Mouse (Mus musculus): ENCODE measurements at regions not wholly inside any gene's neighbourhood (a gene's known extent, or its start where the extent isn't known, plus 50 kb on each side); places are given as distances from the start of the nearest gene placed in this dataset.
A peak's percentile ranks its signal among the peaks of the same experiment; 100 is the strongest.

- intact Hi-C loops (cut with DNase I): no loop called here
Measured at GRCm38 (mm10) chr12:57809961-57810360, 246.0 kb downstream of the Ttc6 start.

GRCm38 (mm10) chr12:57823809-57824208, 259.9 kb downstream of the Ttc6 start:
- DNase-seq: no peak
- intact Hi-C loops (cut with DNase I): no loop called here

More at GRCm38 (mm10) chr12:57809961-57810360, 246.0 kb downstream of the Ttc6 start:
- DNase-seq: no peak

GRCm38 (mm10) chr12:57825754-57826153, 261.8 kb downstream of the Ttc6 start:
- intact Hi-C loops (cut with DNase I): loop anchor here (1.0 to 5.0 kb wide), 3 partner anchors 812 to 1122 kb away; no protein-coding TSS in a partner anchor
- DNase-seq: peak in 1 of 2 experiments; percentile 28

GRCm38 (mm10) chr12:57842813-57843212, 278.9 kb downstream of the Ttc6 start:
- DNase-seq: no peak
- intact Hi-C loops (cut with DNase I): no loop called here

DNA sequence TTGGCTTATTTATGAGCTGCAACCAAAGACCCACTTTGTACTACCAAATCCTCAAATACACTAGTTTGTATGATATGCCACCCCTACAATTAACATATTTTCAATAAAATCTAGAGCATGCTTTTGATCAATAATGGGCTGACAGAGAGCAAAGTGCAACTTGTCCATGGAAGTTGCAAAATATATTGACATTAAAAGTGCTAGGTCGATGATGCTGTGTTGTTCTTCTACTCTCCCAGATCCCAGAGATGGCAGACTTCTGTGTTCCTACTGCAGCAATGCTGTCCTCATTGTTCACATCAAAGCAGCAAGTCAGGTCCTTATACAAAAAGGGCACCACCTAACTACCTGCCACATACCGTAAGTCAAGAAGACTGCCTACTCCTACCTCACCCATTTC, 307.1 kb downstream of the Ttc6 start:
- no peak for DNase-seq
- intact Hi-C loops (cut with DNase I): no loop called here

- intact Hi-C loops (cut with DNase I): no loop called here
- no peak for DNase-seq
Measured at GRCm38 (mm10) chr12:57890783-57891478, 320.6 kb upstream of the Sstr1 start.

DNA sequence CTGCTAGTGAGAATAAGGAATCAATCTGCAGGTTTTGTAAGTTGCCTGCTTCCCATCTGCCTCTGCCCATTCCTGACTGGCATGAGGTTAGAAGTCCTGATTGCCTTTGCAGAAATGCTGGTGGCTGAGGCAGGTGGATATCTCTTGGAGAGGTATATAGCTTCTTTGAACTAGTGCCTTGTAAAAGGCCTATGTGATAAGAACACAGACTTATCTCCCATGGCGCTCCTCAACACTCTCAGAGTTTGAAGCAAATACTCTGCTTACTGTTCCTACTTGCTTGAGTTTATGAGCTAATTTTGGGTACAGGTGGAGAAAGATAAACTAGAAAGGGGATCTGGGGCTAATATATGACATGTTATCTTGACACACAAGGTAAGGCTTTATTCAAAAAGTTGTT, 320.0 kb upstream of the Sstr1 start:
- intact Hi-C loops (cut with DNase I): no loop called here
- DNase-seq: no peak

- no peak for DNase-seq
- intact Hi-C loops (cut with DNase I): no loop called here
Measured at GRCm38 (mm10) chr12:57897751-57898250, 313.8 kb upstream of the Sstr1 start.

- intact Hi-C loops (cut with DNase I): no loop called here
Measured at GRCm38 (mm10) chr12:57904658-57905057, 306.9 kb upstream of the Sstr1 start.

DNA sequence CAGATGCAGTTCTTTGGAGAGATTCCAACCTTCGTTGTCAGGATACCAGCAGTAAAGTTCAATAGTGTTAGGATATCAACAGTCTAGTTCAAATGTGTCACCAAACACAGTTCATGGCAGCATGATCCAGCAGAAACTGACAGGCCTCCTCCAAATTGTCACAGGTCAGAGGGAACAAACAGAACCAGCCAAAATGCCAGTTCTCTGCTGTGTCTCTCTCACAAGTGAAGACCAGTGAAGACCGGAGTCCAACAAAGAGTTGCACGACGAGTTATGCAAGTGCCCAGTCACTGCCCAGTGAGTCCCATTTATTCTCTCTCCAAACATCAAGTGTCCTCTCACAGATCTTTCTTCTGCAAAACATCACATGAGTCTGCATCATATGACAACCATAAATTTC, 293.4 kb upstream of the Sstr1 start:
- no peak for DNase-seq
- intact Hi-C loops (cut with DNase I): no loop called here

More at GRCm38 (mm10) chr12:57904658-57905057, 306.9 kb upstream of the Sstr1 start:
- DNase-seq: no peak

DNA sequence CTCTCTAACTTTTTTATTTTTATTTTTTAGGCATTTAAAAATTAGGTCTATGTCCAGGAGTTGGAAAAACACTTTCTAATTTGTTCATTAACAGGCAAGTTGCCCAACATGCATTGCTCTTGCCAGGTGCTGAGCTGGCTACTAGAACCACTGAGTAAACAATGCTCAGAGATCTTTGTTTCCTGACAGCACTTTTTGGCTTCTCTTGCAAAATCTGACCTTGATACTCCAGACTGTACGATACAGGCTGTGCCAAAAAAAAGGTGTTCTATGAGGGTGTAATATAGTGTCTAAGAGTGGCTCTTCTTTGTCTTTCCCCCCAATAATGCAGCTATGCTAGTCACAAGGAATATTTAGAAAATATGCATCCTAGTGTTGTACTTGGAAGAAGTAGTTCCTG, 289.5 kb upstream of the Sstr1 start:
- intact Hi-C loops (cut with DNase I): no loop called here

DNA sequence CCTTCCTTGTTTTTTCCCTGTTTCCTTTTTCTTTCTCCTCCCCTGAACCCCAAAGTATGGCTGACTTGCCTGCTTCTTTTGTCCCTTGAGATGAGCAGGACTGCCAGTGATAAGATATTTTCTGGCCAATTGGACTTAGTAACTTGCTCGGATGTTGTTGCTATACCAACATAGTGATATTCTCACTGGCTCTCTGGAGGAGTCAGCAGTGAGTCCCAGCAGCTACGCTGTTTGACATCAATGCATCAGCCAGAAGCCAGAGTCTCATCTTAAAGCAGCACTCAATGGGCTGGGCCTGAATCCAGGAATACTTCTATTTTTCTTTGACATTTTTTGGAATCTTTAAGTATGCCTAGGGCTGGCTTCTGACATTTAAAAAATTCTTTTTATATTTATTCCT, 287.1 kb upstream of the Sstr1 start:
- intact Hi-C loops (cut with DNase I): no loop called here
- no peak for DNase-seq

More for the DNA sequence above, 289.5 kb upstream of the Sstr1 start:
- DNase-seq: peak in 1 of 2 experiments; percentile 6

DNA sequence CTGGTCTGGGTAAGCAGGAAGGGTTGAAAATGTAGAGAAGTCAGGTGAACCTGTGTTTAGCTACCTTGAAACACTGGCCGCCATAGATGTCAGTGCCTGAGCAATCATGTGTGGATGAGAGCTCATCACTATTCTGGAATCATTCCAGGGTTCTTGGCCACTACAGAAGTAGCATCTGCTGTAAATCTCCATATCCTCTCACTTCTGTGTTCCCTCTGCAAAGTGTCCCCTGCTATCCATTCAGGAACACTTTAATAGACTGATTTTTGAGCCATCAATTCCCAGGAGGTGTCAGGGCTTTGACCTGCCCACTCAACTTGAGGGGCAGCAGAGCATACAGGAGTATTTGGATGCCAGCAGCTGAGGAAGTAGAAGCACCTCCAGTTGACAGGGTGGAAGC, 284.7 kb upstream of the Sstr1 start:
- intact Hi-C loops (cut with DNase I): no loop called here
- DNase-seq: no peak

- DNase-seq: no peak
- intact Hi-C loops (cut with DNase I): no loop called here
Measured at GRCm38 (mm10) chr12:57928030-57928429, 283.5 kb upstream of the Sstr1 start.

GRCm38 (mm10) chr12:57931856-57932255, 279.7 kb upstream of the Sstr1 start:
- no peak for DNase-seq
- intact Hi-C loops (cut with DNase I): no loop called here

DNA sequence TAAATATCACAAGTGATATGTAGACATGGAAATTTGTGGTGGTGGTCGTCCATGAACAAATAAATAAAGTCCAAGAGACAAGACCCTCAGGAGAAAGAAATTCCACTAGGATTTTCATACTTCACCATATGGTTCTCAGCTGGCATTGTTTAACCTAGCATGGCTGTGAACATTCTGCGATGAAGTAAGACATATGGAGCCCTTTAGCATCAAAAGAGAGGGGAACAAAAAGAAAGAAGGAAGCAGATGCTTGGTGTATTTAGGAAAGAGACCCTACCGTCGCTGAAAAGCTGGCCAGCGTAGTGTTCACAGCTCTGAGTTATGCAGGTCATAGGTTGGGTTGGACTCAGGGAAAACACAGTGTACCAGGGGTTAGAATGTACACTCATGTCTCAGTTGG, 261.7 kb upstream of the Sstr1 start:
- DNase-seq: no peak
- intact Hi-C loops (cut with DNase I): no loop called here

DNA sequence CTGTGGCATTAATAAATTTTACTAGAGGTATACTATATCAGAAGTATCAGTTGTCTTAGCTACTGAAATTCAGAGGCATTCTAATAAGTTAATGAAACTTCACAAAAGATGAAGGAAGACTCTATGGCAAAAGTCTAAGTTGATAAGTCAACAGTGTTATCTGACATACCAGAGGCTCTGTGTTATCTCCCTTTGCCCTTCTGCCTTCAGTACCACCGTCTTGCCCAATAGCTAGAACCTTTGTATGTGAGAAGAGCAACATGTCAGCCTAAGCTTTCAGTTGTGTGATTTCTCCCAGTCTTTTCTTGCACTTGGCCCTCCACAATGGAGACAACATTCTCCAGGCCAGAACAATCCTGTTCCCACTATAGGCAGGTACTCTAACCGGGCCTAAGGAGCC, 253.0 kb upstream of the Sstr1 start:
- DNase-seq: no peak
- intact Hi-C loops (cut with DNase I): no loop called here

- DNase-seq: no peak
- intact Hi-C loops (cut with DNase I): no loop called here
Measured at GRCm38 (mm10) chr12:57960171-57960570, 251.4 kb upstream of the Sstr1 start.

DNA sequence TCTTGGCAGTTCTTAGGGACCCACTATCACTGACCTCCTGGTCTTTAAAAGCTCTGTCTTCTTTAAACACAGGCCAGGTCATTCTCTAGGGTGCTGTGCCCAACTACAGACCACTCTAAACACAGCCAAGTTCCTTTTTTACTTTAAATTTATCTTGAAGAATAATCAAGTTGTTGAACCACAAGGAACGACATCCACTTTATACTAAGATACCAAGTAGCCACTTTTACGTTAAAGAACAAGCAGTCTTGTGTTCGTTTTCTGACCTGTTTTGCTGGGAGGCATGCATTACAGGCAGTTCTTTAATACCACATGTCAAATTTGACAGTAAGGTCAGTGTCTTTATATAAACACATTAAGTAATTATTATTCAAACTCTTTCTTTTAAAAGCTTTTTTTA, 242.4 kb upstream of the Sstr1 start:
- DNase-seq: no peak
- intact Hi-C loops (cut with DNase I): no loop called here

- intact Hi-C loops (cut with DNase I): no loop called here
- no peak for DNase-seq
Measured at GRCm38 (mm10) chr12:57970163-57970562, 241.4 kb upstream of the Sstr1 start.

DNA sequence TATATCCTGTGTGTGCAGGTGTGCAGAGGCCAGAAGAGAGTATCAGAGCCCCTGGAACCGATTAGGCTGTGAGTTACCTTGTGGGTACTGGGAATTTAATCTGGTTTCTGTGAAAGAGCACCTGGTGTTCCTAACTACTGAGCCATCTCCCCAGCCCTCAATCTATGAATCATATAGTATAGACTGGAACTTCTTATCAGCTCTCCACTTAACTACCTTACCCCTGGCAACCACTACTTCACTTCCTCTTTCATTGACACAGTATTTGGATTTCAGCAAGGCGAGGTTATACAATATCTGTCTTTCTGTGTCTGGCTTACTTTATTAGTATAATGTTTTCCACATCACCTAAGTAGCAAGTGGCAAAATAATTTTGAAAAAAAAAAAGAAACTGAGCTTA, 239.1 kb upstream of the Sstr1 start:
- no peak for DNase-seq
- intact Hi-C loops (cut with DNase I): no loop called here

All from heart, postnatal 14 days (tissue).